Mouse (Mus musculus): ENCODE results near the gene Dpep3.
A peak's percentile ranks its signal among the peaks of the same experiment; 100 is the strongest.

Gene Dpep3

GRCm38 (mm10) chr8:105936866-105937475, 42.3 kb downstream of the Dpep3 start:
- DNase-seq (ENCODE audit: low read depth in 1 of 2, low spot score in 2 of 2): peak; percentile 22 to 40

GRCm38 (mm10) chr8:105935863-105936603, 43.2 kb downstream of the Dpep3 start:
- no peak for DNase-seq (ENCODE audit: low read depth in 1 of 2, low spot score in 2 of 2)

- no peak for DNase-seq (ENCODE audit: low read depth in 1 of 2, low spot score in 2 of 2)
These were observed 44.1 kb downstream of the Dpep3 start for GRCm38 (mm10) chr8:105935105-105935504.

GRCm38 (mm10) chr8:105933762-105934161, 45.5 kb downstream of the Dpep3 start, which contains the start of gene Ctrl:
Gene Ctrl, minus strand, starts transcription at chr8:105933862.
- no peak for DNase-seq (ENCODE audit: low read depth in 1 of 2, low spot score in 2 of 2)

- no peak for DNase-seq (ENCODE audit: low read depth in 1 of 2, low spot score in 2 of 2)
These were observed 46.7 kb downstream of the Dpep3 start for GRCm38 (mm10) chr8:105932525-105932924.

- DNase-seq (ENCODE audit: low read depth in 1 of 2, low spot score in 2 of 2): no peak
These were observed 48.0 kb downstream of the Dpep3 start for GRCm38 (mm10) chr8:105931271-105931670.

GRCm38 (mm10) chr8:105930602-105931001, 48.6 kb downstream of the Dpep3 start:
- peak; percentile 23 to 75 for DNase-seq (ENCODE audit: low read depth in 1 of 2, low spot score in 2 of 2)

GRCm38 (mm10) chr8:105925123-105925522, 54.1 kb downstream of the Dpep3 start:
- DNase-seq (ENCODE audit: low read depth in 1 of 2, low spot score in 2 of 2): no peak

Data from monocyte, adult 2 months (primary cell).